Mouse (Mus musculus): ENCODE measurements around the gene Tcf7l1.

Gene Tcf7l1

DNA sequence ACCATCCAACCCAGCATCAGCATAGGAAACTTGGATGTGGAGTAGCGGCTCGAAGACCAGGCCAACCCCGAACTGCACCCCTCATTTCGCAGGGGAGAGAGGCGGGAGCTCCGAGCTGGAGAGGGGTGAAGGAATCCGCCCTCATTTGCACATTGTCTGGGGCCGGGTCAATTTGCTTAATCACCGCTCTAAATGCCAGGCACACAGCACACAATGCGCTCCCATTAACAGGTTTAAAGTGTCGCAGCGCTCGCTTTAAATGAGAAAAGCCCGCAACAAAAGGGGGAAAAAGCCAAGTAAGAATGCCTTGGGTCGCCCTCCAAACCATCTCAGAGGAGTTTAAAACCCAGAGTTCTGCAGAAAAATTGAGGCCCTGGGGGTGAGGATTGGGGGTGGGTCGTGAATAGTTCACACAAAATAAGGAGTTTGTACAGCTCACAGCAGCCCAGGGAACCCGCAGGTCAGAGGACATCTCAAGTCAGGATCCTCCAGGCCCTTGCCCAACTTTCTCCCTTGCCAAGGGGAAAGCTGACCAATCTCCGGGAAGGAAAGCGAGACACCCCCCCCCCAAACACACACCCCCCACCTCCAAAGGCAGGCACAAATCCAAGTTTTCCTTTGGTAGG lies 1.6 kb downstream of the Tcf7l1 start:
- in situ Hi-C loops (cut with MboI): no loop called here

DNA sequence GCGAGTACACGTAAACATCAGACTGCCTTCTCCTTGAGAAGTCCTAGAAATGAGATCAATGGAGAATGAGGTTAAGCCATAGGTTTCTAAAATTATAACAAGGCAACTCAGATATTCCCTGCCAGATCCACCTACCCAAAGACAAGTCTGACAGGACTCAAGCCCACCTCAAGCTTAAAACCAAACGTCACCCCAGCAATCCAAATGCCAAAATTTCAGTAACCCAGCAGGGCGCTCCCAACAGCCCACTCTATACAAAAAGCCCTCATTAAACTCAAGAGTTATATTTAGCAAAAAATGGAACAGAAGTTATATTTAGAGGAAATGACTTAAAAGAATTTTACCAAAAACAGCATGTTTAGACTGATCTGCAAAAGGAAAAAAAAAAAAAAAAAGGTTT lies 5.3 kb downstream of the Tcf7l1 start:
- in situ Hi-C loops (cut with MboI): no loop called here

DNA sequence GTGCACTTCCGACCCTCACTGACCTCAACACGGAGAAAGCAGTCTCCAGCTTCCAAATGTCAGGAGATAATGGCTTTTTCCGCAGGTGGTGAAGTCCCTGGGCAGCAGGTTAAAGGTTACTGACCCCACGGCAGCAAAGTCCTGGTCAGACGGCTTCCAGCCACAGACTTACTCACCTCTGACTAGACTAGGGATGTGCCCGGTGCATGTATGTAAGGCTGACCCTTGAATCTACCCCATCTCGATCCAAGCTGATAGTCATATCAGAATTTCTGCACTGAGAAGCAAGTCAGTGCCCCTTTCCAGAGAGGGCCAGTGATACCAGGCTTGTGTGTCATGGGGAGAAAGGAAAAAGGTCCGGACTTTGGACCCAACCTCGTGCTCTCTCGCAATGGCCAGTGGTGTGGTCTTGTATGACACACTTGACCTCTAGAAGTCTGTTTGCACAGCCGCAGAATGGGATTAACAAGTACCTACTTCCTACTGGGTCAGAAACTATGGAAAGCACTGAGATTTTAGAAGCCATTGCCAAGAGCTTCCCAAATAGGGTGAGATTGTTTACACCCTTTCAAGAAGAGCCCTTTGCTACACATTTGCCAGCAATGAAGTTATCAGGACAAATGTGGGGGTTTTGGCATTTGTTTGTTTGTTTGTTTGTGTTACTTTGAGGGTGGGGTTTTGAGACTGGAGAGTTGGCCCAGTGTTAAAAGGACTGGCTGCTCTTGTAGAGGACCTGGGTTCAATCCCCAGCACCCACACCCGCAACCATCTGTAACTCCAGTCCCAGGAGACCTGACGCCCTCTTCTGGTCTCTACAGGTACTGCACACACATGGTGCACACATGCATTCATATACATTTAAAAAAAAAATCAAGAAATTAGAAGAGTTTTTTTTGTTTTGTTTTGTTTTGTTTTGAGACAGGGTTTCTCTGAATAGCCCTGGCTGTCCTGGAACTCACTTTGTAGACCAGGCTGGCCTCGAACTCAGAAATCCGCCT lies 10.0 kb downstream of the Tcf7l1 start:
- in situ Hi-C loops (cut with MboI): no loop called here

- in situ Hi-C loops (cut with MboI): no loop called here
Measured at GRCm38 (mm10) chr6:72777212-72777611, 11.8 kb downstream of the Tcf7l1 start.

GRCm38 (mm10) chr6:72774275-72774674 lies 14.8 kb downstream of the Tcf7l1 start:
- in situ Hi-C loops (cut with MboI): no loop called here

DNA sequence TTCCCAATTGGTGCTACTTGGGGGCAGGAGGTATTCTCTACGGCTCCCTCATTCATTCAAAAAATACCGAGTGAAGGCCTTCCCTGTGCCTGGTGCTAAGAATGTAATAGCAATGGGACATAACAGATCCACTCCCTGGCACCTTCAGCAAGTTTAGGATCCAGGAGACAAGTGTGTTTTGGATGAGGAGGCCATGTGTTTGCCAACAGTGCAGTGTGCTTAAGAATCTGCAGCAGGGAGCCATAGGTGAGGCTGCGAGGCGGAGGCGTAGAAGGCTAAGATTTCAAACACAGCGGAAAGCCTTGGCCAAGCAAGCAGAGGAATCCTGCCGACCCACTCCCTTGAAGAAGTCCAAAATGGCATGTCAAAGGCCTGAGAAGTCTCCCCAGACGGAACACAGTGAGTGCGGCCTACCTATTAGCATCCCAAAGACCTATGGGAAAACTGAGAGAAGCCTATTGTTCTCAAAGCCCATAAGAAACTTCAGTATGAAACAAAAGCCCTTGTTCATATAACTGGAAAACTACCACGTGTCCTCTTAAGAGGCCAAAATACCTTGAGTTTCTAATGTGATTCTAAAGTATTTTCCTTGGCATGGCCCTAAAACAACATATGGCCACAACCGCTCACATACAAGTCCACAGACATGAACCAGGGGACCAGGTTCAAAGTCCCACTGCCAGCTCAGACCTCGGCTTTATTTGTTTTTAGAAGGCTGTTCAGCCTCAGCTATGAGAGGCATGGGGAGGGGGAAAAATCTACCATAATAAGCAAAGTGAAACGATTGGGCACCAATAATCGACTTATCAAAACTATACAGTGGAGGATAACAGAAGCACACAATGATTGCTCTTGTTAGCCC lies 18.9 kb downstream of the Tcf7l1 start:
- in situ Hi-C loops (cut with MboI): no loop called here

DNA sequence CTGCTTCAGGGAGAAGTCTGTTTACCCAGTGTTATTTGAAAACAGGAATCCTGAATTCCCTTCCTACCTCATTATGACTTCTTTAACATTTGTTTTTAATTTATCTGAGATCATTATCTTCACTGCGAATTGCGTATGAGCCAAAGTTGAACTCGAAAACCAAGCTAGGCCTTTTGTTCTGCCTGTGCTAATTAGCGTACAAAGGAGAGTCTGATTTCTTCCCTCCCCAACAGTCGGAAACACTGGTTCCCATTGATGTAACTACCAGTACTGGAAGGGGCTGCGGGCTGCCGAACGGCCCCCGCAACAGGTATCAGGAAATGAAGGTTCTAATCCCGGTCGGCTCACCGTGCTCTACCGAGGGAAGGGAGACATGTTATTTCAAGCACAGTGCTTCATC lies 19.7 kb downstream of the Tcf7l1 start:
- in situ Hi-C loops (cut with MboI): no loop called here

GRCm38 (mm10) chr6:72768804-72769203 lies 20.2 kb downstream of the Tcf7l1 start:
- in situ Hi-C loops (cut with MboI): no loop called here

DNA sequence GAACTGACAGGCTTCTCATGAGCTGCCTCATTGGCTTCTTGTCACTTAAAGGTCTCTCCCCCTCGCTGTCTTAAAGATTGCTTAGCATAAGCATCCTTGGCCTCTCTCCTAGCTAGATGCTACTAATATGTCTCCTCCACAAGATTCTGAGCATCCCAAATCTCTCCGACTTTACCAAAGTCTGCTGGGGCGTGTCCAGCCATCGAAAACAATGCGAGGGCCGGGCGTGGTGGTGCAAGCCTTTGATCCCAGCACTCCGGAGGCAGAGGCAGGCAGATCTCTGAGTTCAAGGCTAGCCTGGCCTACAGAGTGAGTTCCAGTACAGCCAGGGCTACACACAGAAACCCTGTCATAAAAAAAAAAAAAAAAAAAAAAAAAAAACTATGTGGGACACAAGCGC lies 21.0 kb downstream of the Tcf7l1 start:
- in situ Hi-C loops (cut with MboI): no loop called here

GRCm38 (mm10) chr6:72763616-72764015 lies 25.4 kb downstream of the Tcf7l1 start:
- in situ Hi-C loops (cut with MboI): no loop called here

- in situ Hi-C loops (cut with MboI): no loop called here
Measured at GRCm38 (mm10) chr6:72761645-72762044, 27.4 kb downstream of the Tcf7l1 start.

DNA sequence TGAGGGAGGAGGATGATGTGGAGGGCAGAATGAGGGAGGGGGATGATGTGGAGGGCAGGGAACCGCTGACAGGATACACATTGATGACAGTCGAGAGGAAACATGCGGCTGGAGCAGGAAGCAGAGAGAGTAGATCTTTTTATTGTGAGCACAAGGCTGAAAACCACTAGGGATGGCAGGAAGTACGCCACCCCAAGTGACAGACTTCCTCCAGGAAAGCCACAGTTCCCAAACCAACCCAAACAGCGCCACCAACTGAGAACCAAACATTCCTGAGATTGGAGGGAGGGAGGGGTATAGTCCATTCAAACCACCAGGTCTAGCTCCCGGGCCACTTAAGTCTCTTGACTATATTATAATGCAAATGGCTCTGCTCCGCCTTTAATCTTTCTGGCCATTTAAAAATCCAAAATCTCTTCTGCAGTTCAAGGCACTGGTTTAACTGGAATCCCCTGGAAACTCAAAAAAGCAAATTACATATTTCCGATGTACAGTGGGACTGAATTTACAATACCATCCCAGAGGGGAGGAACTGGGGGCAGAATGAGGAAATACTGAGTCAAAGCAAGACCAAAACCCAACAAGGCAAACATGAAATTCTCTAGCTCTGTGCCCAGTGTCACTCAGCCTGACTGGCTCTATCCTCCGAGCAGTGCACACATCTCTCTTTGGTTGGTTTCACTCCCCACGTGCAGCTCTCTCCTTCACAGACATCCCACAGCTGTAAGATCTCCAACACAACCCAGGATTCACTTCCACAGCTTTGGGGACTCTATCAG lies 30.6 kb downstream of the Tcf7l1 start:
- in situ Hi-C loops (cut with MboI): no loop called here

GRCm38 (mm10) chr6:72755267-72755889 lies 33.7 kb downstream of the Tcf7l1 start:
- in situ Hi-C loops (cut with MboI): no loop called here

GRCm38 (mm10) chr6:72754215-72754614 lies 34.8 kb downstream of the Tcf7l1 start:
- in situ Hi-C loops (cut with MboI): no loop called here

DNA sequence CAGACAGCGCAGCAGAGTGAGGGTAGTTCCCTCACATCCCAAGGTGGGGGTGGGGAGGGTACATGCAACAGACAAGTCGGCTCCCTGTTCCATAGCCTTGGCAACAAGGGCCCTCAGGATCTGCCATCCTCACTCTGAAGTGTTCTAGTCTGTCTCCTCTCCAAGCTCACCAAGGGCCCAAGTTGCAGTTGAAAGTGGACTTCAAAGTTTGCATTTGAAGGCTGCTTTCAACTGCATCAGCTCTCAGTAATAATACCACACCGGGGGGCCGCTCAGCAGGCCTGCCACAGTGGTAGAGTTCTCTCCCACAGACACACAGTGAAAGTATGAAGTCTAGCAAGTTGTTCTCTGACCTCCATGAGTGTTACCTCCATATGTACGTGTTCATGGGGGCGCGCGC lies 35.3 kb downstream of the Tcf7l1 start:
- in situ Hi-C loops (cut with MboI): no loop called here

DNA sequence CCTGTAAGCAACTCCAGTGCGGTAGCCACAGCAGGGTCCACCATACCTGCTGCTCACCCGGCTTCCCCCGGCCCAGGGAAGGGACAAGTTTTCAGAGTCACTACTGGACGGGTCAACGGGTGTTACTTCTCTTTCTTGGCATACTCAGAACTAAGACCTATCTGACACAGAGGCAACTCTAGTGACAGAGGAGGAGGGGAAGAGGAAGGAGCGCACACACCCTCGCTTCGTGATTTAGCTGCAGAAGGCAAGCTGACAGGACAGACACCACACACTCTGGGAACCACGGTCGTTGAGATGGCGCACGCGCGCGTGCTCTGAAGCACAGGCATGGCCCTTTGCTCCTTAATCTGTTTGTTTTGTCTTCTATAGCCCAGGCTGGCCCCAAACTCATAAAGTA lies 36.2 kb downstream of the Tcf7l1 start:
- in situ Hi-C loops (cut with MboI): no loop called here

DNA sequence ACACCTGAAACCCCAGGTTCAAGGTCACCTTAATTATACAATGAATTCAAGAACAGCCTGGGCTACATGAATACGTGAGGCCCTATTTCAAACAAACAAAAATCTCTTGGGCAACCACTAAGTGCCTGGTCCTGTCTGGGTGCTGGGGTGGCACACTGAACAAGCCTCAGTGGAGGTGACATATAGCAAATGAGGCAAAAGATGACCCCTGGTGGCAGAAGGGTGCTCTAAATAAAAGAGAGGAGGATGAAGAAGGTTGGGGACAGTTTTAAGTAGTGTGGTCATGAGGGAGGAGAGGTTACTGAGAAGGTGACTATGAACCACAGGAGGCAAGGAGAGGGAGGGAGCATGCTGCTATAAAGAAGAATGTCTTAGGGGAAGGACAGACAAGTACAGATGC lies 37.8 kb downstream of the Tcf7l1 start:
- in situ Hi-C loops (cut with MboI): no loop called here

DNA sequence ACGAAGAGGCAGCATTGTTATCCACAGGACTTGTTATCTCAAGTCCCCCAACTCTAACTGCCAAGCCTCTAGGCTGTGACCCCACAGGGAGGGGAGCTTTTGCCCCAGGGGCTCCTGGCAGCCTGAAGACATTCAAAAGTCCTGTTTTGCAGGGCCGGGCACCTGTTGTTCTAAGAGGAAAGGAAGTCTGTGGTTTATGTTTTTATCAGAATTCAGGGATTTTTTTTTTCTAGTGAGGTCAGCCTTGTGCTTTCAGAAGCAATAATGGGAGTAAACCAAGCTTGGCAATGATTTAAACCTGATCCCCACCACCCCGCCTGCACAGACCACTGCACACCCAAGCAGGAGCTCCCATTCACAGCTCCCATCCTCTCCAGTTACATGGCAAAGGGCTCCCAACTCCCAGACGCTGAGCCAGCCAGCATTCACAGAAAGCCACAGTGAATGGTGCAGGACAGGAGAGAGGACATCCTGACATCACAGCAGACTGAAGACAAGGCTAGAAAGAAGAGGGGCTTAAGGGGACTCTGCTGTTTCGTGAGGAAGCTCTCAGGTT lies 40.1 kb downstream of the Tcf7l1 start:
- in situ Hi-C loops (cut with MboI): no loop called here

DNA sequence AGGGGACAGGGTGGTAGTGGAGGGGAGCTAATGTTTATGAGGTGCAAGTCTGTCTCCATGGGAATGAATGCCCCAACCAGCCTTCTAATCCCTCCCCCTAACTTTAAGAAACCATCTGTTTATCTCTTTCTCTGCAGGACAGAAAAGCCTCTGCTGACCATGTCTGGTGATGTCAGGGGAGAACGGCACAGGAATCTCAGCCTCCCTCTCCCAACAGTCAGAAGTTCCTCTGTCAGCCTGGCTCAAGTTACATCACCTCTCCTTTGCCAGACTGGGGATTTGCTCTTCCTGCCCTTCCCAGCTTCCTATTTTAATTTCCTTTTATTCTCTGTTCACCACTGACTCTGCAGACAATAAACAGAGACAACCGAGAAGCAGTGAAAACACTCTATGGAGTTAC lies 40.6 kb downstream of the Tcf7l1 start:
- in situ Hi-C loops (cut with MboI): no loop called here

GRCm38 (mm10) chr6:72747814-72748213 lies 41.2 kb downstream of the Tcf7l1 start:
- in situ Hi-C loops (cut with MboI): no loop called here

DNA sequence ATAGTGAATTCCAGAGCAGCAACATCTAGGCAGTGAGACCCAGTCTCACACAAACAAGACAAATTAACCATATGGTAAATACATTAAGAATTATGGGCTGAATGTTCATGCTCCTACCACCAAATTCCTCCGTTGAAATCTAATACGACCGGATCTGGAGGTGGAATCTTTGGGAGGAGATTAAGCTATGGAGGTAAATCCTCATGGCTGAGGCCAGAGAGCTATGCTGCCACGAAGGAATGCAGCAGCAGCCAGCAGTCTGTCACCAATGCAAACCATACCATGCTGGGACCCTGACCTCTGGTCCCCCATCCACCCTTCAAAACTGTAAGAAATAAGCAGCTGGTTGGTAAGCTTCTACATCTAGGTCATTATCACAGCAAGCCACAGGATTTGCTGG lies 41.9 kb downstream of the Tcf7l1 start:
- in situ Hi-C loops (cut with MboI): no loop called here
